In the genomic region with DNA sequence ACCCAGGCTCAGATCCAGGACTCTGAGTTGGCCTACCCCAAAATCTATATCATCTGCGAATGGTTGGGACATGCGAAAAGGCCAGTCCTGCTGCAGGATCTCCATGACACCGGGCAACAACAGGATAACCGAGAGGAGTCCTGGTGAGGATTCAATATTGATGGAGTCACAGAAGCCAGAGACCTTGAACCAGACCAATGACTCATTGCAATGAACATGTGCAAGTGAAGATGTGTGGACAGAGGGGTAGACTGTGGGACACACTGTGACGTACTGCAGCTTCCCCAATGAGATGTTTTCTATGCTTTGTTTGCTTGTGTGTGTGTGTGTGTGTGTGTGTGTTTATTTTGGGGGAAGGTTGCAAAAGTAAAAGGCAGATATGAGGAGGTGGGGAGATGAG, we compare ENCODE assay signal across 28 mouse cellular contexts. TPM values are rescaled to one million over a fixed set of nuclear protein-coding genes. Genes with fewer than 3 reads are reported as not detected.
DNase-seq lines count a peak whose midpoint lies in the region; ATAC-seq and TF ChIP-seq lines count a peak whose summit lies in the region.
"Had no signal": no experiment of that assay in that cellular context is flagged by ENCODE, and none has a peak within 500 bp of the region (broad histone marks: within the 10 kb centered on the region; RNA-seq: fewer than 3 reads in every experiment).

No protein-coding gene starts in this region.

- H3K27ac ChIP-seq in liver, postnatal 0 days (ENCODE audit: low read depth) = no peak overlapping the region
- no peak overlapping the region for H3K27ac ChIP-seq in liver, embryonic 12.5 days
- H3K27ac ChIP-seq: embryonic facial prominence, embryonic 13.5 days; embryonic facial prominence, embryonic 15.5 days; forebrain, embryonic 10.5 days; forebrain, embryonic 12.5 days had no signal

- peak; percentile 54 for DNase-seq in adrenal gland, adult 2 months
- no peak for DNase-seq in adrenal gland, postnatal 4 days (ENCODE audit: low spot score in 2 of 2)
- DNase-seq in adrenal gland, postnatal 14 days = peak; percentile 24
- no peak for DNase-seq in adrenal gland, postnatal 25 days
- no peak for DNase-seq in liver, postnatal 0 days
- DNase-seq in adrenal gland, postnatal 36 days = peak; percentile 23 to 58
- no peak for DNase-seq in urinary bladder, postnatal 14 days (ENCODE audit: low spot score)
- DNase-seq: B cell, adult 2 months; cerebellum, adult 11 months; cerebellum, adult 18-20 months; cerebellum, adult 8-10 months; cerebellum, adult 9-11 months; cerebellum, postnatal 14 days; cerebellum, postnatal 36 days; embryo, embryonic 11 days had no signal

- no peak overlapping the region for H3K4me3 ChIP-seq in liver, postnatal 0 days (ENCODE audit: low read depth, low read length)
- no peak overlapping the region for H3K4me3 ChIP-seq in liver, embryonic 12.5 days
- H3K4me3 ChIP-seq: embryonic facial prominence, embryonic 13.5 days; embryonic facial prominence, embryonic 15.5 days; erythroblast, embryonic 14.5 days; forebrain, embryonic 10.5 days; forebrain, embryonic 12.5 days had no signal

- H3K36me3 ChIP-seq in liver, postnatal 0 days (replicated peaks; ENCODE audit: insufficient read depth, low read length) = no peaks in the 10 kb centered on the region
- H3K36me3 ChIP-seq in liver, embryonic 12.5 days = no peaks in the 10 kb centered on the region
- H3K36me3 ChIP-seq: embryonic facial prominence, embryonic 13.5 days; embryonic facial prominence, embryonic 15.5 days; forebrain, embryonic 10.5 days; forebrain, embryonic 12.5 days; G1E had no signal

- no peak overlapping the region for H3K4me2 ChIP-seq in liver, postnatal 0 days (ENCODE audit: low read depth, low read length)
- H3K4me2 ChIP-seq in liver, embryonic 12.5 days = no peak overlapping the region
- H3K4me2 ChIP-seq: embryonic facial prominence, embryonic 13.5 days; embryonic facial prominence, embryonic 15.5 days; forebrain, embryonic 12.5 days had no signal

- ATAC-seq in liver, postnatal 0 days = peak; percentile 68
- no peak for ATAC-seq in liver, embryonic 12.5 days
- ATAC-seq: activated CD4-positive, CD25-positive, alpha-beta regulatory T cell, adult 4 months; CD4-positive, CD25-positive, alpha-beta regulatory T cell, adult 4 months; forebrain, embryonic 14.5 days; forebrain, embryonic 16.5 days; Patski had no signal

- no peak for TF ChIP-seq CTCF in liver, postnatal 0 days (IDR thresholded peaks at IDR 0.05; ENCODE audit: low read depth)

- WGBS in liver, postnatal 0 days (ENCODE audit: insufficient replicate concordance) = 80% methylated on average over 5 of the region's 5 CpGs
- 69% methylated on average over 5 of the region's 5 CpGs for WGBS in liver, embryonic 12.5 days (ENCODE audit: insufficient replicate concordance)

- TF ChIP-seq EP300 in liver, postnatal 0 days (IDR thresholded peaks at IDR 0.05; ENCODE audit: low read depth) = no peak

- H3K9ac ChIP-seq in liver, postnatal 0 days (replicated peaks) = no peak overlapping the region
- no peak overlapping the region for H3K9ac ChIP-seq in liver, embryonic 12.5 days
- H3K9ac ChIP-seq: embryonic facial prominence, embryonic 13.5 days; embryonic facial prominence, embryonic 15.5 days; forebrain, embryonic 12.5 days had no signal

- no peaks in the 10 kb centered on the region for H3K27me3 ChIP-seq in liver, postnatal 0 days (ENCODE audit: insufficient read depth, low read length)
- no peaks in the 10 kb centered on the region; the same call in 1 of the 2 replicates for H3K27me3 ChIP-seq in liver, embryonic 12.5 days (replicated peaks)
- H3K27me3 ChIP-seq: CH12.LX; embryonic facial prominence, embryonic 13.5 days; forebrain, embryonic 12.5 days; Patski had no signal

- H3K4me1 ChIP-seq in liver, postnatal 0 days (ENCODE audit: insufficient read depth) = peaks cover 3% of the 10 kb centered on the region
- peaks cover 2% of the 10 kb centered on the region; the same call in 1 of the 2 replicates for H3K4me1 ChIP-seq in liver, embryonic 12.5 days
- H3K4me1 ChIP-seq: forebrain, embryonic 10.5 days; forebrain, embryonic 12.5 days had no signal

- no peaks in the 10 kb centered on the region for H3K9me3 ChIP-seq in liver, postnatal 0 days (ENCODE audit: low read length)
- H3K9me3 ChIP-seq in liver, embryonic 12.5 days (replicated peaks) = no peaks in the 10 kb centered on the region
- H3K9me3 ChIP-seq: embryonic facial prominence, embryonic 13.5 days; embryonic facial prominence, embryonic 15.5 days; forebrain, embryonic 10.5 days; forebrain, embryonic 12.5 days; G1E had no signal

RNA-seq across cellular contexts. Expression of gene Ptprj, which starts 47.8 kb away (rescaled TPM):
- total RNA-seq in adrenal gland, adult 2 months (2021) = 10 to 100 TPM; 15.2 to 20.6 TPM
- 2.4 and 2.6 TPM in 2 replicates for polyA plus RNA-seq in adrenal gland, adult 2 months (2012; rRNA removed)
- total RNA-seq in adrenal gland, postnatal 4 days (2021) = 10 to 100 TPM; 31.3 to 32.4 TPM
- total RNA-seq in adrenal gland, postnatal 14 days (2021) = 23.7 and 23.9 TPM in 2 replicates
- 16.0 and 17.4 TPM in 2 replicates for total RNA-seq in adrenal gland, postnatal 25 days (2021)
- polyA plus RNA-seq in liver, postnatal 0 days (2015; fragmentation: Nextera tagmentation; extraction: Ambion mirVana) = 2.7 and 2.8 TPM in 2 replicates
- polyA plus RNA-seq in liver, embryonic 12.5 days (2016; fragmentation: Nextera tagmentation; extraction: Ambion mirVana) = 3.0 and 3.7 TPM in 2 replicates
- total RNA-seq in adrenal gland, postnatal 36 days (2021) = 10 to 100 TPM; 16.4 to 22.0 TPM
- polyA plus RNA-seq: erythroblast, embryonic 14.5 days had no signal

RNA-seq across cellular contexts. Expression of gene Nup160, which starts 48.8 kb away (rescaled TPM):
- total RNA-seq in adrenal gland, adult 2 months (2021) = 10 to 100 TPM; 18.8 to 19.7 TPM
- polyA plus RNA-seq in adrenal gland, adult 2 months (2012; rRNA removed) = 1.3 and 2.1 TPM in 2 replicates
- 10 to 100 TPM; 29.4 to 30.9 TPM for total RNA-seq in adrenal gland, postnatal 4 days (2021)
- 26.1 and 28.5 TPM in 2 replicates for total RNA-seq in adrenal gland, postnatal 14 days (2021)
- 19.7 and 23.4 TPM in 2 replicates for total RNA-seq in adrenal gland, postnatal 25 days (2021)
- polyA plus RNA-seq in liver, postnatal 0 days (2015; fragmentation: Nextera tagmentation; extraction: Ambion mirVana) = 9.0 and 10.2 TPM in 2 replicates
- 60.3 and 61.3 TPM in 2 replicates for polyA plus RNA-seq in liver, embryonic 12.5 days (2016; fragmentation: Nextera tagmentation; extraction: Ambion mirVana)
- 10 to 100 TPM; 29.7 to 32.0 TPM for total RNA-seq in adrenal gland, postnatal 36 days (2021)

Comparison
In these comparisons a context has a peak if more than half of its experiments do, and no peak if none do; other contexts are left out.
1. DNase-seq: peak in adrenal gland, adult 2 months (single experiment), adrenal gland, postnatal 14 days (single experiment) and adrenal gland, postnatal 36 days (2 of 2); none in adrenal gland, postnatal 4 days (0 of 2), adrenal gland, postnatal 25 days (single experiment), liver, postnatal 0 days (single experiment) and urinary bladder, postnatal 14 days (single experiment).